Mouse (Mus musculus): ENCODE measurements around the gene Gvin1. TPM values are rescaled to one million over a fixed set of nuclear protein-coding genes. Genes with fewer than 3 reads are reported as not detected.
"Not testable (repeated sequence)": the region's sequence is repeated elsewhere in the genome, so short reads cannot be mapped to it uniquely, and the experiment has no call there.

Gene Gvin1
- polyA plus RNA-seq (2015; fragmentation: Nextera tagmentation; extraction: Ambion mirVana), result 0.11 TPM in 1 of 2 replicates, not detected in the other

DNA sequence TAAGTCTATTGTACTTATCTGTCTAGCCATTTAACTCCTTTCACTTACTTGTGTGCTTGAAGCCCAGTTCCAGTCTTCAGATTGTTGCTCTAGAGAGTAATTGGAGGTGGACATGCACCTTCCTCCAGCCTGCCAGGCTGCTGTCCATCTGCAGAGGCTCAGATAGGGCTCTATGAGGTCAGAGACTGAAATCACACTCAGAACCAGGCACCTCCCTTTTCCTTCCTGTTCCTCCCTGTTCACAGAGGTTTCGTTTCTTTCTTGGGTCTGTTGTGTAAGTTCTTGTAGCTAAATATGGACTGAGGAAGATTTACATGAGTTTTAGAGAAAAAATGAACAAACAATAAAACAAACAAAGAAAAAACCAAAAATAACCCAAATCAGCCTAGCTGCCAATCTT is at the start of gene Gvin1:
Gvin1 (minus strand) TSS at position 150 of the 400 bp plus-strand sequence.
- not testable (repeated sequence) for ATAC-seq (replicated peaks); H3K4me1 ChIP-seq; H3K9ac ChIP-seq; H3K27ac ChIP-seq; H3K9me3 ChIP-seq; H3K36me3 ChIP-seq (replicated peaks); H3K4me2 ChIP-seq; H3K27me3 ChIP-seq (replicated peaks); H3K4me3 ChIP-seq
- WGBS, result 72% methylated on average over 1 of the region's 1 CpGs

DNA sequence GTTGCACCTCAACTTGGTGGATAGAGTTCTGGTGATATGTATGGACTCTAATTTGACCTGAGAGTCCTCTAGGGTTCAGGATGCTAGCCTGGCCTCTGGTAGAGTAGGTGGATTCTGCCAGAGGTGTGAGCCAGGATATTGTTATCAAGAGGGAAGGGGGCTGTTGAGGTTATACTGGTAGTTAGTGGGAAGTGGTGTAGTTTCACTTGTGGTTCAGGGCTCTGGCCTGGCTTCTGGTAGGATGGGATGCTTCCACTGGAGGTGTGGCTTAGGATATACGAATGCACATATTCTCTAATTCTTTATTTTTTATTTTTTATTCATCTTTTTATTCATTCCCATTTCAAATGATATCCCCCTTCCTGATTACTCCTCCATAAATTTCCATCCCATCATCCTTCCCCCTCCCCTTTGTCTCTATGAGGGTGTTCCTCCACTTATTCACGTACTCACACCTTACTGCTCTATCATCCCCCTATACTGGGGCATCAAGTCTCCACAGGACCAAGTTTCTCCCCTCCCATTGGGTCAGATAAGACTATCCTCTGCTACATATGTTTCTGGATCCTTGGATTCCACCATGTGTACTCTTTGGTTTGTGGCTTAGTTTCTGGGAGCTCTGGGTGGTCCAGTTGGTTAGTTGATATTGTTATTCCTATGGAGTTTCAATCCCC is 36.9 kb upstream of the Gvin1 start:
- ATAC-seq (replicated peaks), result no peak
- Histone ChIP-seq H3K4me1 (no peaks in the 10 kb centered on the region), H3K36me3 (replicated peaks) (no peaks in the 10 kb centered on the region), H3K9me3 (peaks cover 5% of the 10 kb centered on the region; the same call in 1 of the 2 replicates), H3K27ac (no peak overlapping the region), H3K9ac (no peak overlapping the region), H3K4me2 (no peak overlapping the region), H3K27me3 (replicated peaks) (no peaks in the 10 kb centered on the region), H3K4me3 (no peak overlapping the region)
- 79% methylated on average over 2 of the region's 2 CpGs for WGBS

DNA sequence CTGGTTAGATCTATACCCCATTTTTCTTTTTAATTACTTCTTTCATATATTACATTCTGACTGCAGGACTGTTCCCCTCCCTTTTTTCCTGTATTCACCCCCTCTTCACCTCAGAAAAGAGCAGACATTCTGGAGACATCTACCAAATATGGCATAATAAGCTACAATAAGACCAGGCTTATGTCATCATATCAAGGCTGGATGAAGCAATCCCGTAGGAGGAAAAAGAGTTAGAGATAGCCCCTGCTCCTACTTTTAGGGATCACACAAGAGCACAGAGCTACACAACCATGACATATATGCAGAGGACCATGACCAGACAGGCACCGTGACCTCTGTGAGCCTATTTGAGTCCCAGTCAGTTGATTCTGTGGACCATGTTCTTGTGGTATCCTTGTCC is 33.8 kb upstream of the Gvin1 start:
- ATAC-seq (replicated peaks), result no peak
- no peak overlapping the region for H3K9ac ChIP-seq
- WGBS, result 90% methylated on average over 2 of the region's 2 CpGs
- H3K4me2 ChIP-seq, result no peak overlapping the region
- no peaks in the 10 kb centered on the region for H3K4me1 ChIP-seq
- peaks cover 5% of the 10 kb centered on the region; the same call in 1 of the 2 replicates for H3K9me3 ChIP-seq
- no peak overlapping the region for H3K27ac ChIP-seq
- no peaks in the 10 kb centered on the region for H3K27me3 ChIP-seq (replicated peaks)
- H3K4me3 ChIP-seq, result no peak overlapping the region
- no peaks in the 10 kb centered on the region for H3K36me3 ChIP-seq (replicated peaks)

DNA sequence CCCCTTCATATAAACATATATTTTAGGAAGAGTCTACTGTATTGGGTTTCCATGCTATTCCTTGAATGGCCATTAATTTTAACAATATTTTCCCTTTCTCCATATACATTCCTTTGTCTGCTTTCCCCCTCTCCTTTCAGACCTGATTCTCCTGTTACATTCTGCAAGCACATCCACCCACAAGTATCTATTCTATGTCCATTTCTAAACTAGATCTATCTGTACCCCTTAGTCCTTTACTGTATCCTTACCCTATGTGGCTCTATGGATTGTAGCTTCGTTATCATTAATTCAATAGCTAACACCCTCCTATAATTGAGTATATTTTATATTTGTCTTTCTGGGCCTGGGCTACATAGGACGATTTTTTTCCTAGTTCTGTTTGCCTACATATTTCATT is 33.1 kb upstream of the Gvin1 start:
- 81% methylated on average over 2 of the region's 2 CpGs for WGBS
- H3K27me3 ChIP-seq (replicated peaks), result no peaks in the 10 kb centered on the region
- no peak overlapping the region for H3K4me2 ChIP-seq
- H3K36me3 ChIP-seq (replicated peaks), result no peaks in the 10 kb centered on the region
- ATAC-seq (replicated peaks), result no peak
- H3K9ac ChIP-seq, result no peak overlapping the region
- H3K4me1 ChIP-seq, result no peaks in the 10 kb centered on the region
- peaks cover 5% of the 10 kb centered on the region; the same call in 1 of the 2 replicates for H3K9me3 ChIP-seq
- no peak overlapping the region for H3K4me3 ChIP-seq
- H3K27ac ChIP-seq, result no peak overlapping the region

DNA sequence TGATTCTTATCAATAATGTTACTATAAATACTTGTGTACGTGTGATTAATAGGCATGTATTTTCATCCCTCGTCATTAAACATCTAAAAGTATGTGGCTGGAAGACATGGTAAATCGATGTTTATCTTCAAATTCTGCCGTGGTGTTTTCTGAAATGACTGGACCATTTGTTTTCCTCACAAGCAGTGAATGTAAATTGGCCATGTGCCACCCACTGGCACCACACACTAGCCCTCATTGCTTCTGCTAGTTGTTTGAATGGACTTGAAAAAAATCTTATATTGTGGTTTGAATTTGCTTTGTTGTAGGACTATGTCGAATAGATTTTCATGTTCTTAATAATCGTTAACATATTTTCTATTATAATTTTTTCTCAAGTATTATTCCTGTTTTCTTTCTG is 30.5 kb upstream of the Gvin1 start:
- ATAC-seq (replicated peaks), result no peak
- Histone ChIP-seq H3K4me2 (no peak overlapping the region), H3K9ac (no peak overlapping the region), H3K4me1 (no peaks in the 10 kb centered on the region), H3K4me3 (no peak overlapping the region), H3K9me3 (0 out of 2 replicates have a peak, but pooled peaks cover 3% of the 10 kb centered on the region), H3K27me3 (replicated peaks) (no peaks in the 10 kb centered on the region), H3K36me3 (replicated peaks) (no peaks in the 10 kb centered on the region), H3K27ac (no peak overlapping the region)
- WGBS, result 87% methylated on average over 6 of the region's 6 CpGs

DNA sequence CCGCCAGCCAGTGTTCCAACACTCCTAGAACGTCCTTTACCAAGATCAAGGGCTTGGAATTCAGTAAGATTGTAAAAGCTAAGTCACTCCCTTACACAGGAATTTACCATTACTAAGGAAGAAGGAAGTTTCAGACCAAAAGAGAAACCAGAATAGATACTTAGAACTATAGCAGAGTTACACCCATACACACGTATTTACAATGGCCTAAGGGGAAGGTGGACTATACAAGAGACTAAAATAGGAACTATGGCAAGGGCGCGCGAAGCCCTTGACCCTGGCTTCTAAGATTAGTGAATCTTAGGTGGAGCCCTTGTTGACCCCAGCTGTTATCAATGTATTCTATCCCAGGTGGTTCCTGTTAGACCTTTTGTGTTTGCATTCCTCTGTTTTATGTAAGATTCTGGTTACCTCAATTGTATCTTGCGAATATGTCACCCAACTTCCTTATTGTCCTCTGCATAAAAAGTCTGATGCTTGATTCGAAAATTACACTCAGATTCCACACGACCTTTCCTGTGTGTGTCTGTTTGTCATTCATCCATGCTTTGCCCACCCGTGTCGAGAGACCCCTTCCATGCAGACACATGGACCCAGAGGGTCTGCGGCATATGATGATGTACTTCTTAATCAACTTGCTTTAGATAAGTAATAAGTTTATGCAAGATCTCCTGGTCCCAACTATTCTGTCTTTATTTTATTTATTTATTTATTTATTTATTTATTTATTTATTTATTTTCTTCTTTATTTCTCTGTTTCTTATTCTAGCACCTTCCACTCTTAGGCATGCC is 25.6 kb upstream of the Gvin1 start:
- H3K4me1 ChIP-seq; H3K9ac ChIP-seq; H3K4me3 ChIP-seq; H3K36me3 ChIP-seq (replicated peaks); H3K9me3 ChIP-seq; H3K4me2 ChIP-seq; H3K27ac ChIP-seq; ATAC-seq (replicated peaks); H3K27me3 ChIP-seq (replicated peaks): not testable (repeated sequence)
- 91% methylated on average over 12 of the region's 12 CpGs for WGBS

DNA sequence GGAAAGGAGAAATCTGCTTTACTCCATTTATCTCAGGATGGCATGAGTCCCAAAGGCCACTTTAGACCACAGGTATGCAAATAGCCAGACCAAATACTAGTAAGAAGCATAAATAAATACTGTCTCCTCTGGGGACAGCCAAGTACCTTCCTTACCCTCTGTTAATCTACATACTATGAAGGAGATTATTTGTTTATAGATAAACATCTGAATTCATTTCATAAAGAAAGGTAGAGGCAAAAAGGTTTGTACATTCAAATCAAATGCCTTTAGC is 22.0 kb upstream of the Gvin1 start:
- no peaks in the 10 kb centered on the region for H3K27me3 ChIP-seq (replicated peaks)
- ATAC-seq (replicated peaks), result no peak
- 0 out of 2 replicates have a peak, but pooled peaks cover 5% of the 10 kb centered on the region for H3K9me3 ChIP-seq
- no peak overlapping the region for H3K4me3 ChIP-seq
- H3K4me1 ChIP-seq, result no peaks in the 10 kb centered on the region
- H3K4me2 ChIP-seq, result no peak overlapping the region
- no peak overlapping the region for H3K27ac ChIP-seq
- H3K9ac ChIP-seq, result no peak overlapping the region
- H3K36me3 ChIP-seq (replicated peaks), result no peaks in the 10 kb centered on the region

DNA sequence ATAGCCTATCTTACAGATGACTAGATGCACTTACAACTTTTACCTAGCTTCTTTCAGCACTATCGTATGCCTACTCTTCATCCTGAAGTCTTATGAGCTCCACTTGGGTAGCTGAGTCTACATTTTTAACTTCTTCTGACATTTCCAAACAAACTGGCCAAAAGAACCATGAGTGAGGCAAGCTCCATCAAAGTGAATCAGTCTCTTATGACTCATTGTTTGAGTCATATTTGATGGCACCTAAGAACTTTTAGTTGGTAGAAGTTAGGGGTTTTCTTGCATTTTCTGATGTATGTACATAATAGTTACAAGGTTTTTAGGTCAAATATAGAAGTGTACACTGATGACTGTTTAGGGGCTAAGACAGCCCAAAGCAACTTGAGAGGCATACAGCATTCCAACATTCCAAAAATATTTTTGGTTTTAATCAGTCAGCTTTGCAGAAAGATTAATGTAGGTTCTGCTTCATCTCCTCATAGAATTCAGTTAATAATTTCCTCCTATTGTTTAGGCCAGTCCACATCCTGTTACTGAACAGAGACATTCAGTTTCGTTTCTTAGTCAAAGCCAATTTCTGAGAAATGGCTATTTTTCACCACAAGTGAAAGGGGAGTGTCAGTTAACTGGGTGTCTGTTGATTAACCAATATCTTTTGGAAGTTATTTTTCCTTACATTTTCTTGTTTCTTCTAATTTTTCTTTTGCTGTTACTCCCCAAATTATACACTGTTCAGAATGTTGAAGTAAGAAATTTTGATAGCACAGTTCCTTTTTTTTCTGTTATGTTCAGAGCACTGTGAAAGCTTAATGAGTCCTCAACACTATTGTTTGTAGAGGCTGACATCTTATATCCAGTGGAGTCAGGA is 21.4 kb upstream of the Gvin1 start:
- 0 out of 2 replicates have a peak, but pooled peaks cover 5% of the 10 kb centered on the region for H3K9me3 ChIP-seq
- ATAC-seq (replicated peaks), result no peak
- no peak overlapping the region for H3K4me3 ChIP-seq
- no peaks in the 10 kb centered on the region for H3K36me3 ChIP-seq (replicated peaks)
- H3K4me2 ChIP-seq, result no peak overlapping the region
- H3K27me3 ChIP-seq (replicated peaks), result no peaks in the 10 kb centered on the region
- no peaks in the 10 kb centered on the region for H3K4me1 ChIP-seq
- H3K27ac ChIP-seq, result no peak overlapping the region
- WGBS, result 72% methylated on average over 2 of the region's 2 CpGs
- no peak overlapping the region for H3K9ac ChIP-seq

DNA sequence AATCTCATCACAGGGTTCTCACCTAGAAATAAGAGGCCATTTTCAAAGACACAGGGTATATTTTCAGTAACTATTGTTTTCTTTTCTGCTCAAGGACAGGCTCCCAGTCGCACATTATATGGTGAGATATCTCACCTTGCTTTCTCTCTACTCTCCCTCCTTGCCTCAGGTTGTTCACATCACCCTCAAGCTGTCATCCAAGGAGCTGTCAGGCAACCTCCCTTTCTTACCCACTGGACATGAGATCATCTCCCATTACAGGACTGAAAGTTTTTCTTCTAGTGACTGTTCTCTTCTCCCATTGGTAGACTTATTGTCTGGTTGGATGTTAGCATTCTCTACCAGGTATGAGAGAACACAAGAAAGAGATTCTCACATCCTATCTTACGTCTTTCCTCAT is 20.5 kb upstream of the Gvin1 start:
- no peak overlapping the region for H3K9ac ChIP-seq
- H3K27ac ChIP-seq, result no peak overlapping the region
- H3K4me2 ChIP-seq, result no peak overlapping the region
- WGBS, result 78% methylated on average over 2 of the region's 2 CpGs
- H3K36me3 ChIP-seq (replicated peaks), result no peaks in the 10 kb centered on the region
- H3K27me3 ChIP-seq (replicated peaks), result no peaks in the 10 kb centered on the region
- H3K4me1 ChIP-seq, result no peaks in the 10 kb centered on the region
- 0 out of 2 replicates have a peak, but pooled peaks cover 5% of the 10 kb centered on the region for H3K9me3 ChIP-seq
- no peak overlapping the region for H3K4me3 ChIP-seq
- no peak for ATAC-seq (replicated peaks)

DNA sequence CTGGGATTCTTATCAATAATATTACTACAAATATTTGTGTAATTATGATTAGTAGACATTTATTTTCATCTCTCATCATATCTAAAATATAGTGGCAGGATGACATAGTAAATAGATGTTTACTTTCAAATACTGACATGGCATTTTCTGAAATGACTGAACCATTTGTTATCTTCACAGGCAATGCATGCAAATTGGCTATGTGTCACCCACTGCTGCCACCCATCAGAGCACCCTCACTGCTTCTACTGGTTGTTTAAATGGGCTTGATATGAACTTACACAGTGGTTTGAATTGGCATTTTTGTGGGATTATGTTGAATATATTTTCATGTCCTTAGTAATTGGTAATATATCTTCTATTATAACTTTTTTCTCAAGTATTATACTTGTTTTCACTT is 784 bp upstream of the Gvin1 start:
- not testable (repeated sequence) for H3K4me2 ChIP-seq; H3K27ac ChIP-seq; H3K27me3 ChIP-seq (replicated peaks); H3K4me1 ChIP-seq; H3K9me3 ChIP-seq; H3K9ac ChIP-seq; H3K4me3 ChIP-seq; H3K36me3 ChIP-seq (replicated peaks); ATAC-seq (replicated peaks)

DNA sequence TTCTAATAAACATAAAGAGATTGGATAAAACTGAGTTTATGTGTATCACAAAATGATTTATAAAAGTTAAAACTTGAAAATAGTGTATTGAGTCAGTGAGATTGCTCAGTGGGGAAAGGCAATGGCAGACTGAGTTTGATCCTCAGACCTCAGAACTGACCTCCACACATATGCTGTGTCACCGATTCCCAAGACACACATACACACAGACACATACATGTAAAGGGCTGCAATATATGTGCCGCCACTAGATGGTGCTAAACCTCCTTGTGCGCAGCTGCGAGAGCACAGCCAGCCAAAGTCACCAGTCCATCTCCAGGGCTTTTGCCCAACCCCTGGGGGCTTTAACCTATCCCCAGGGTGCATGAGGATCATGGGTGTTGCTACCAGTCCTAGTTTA is 1.4 kb downstream of the Gvin1 start:
- WGBS, result no CpG with 5 or more reads among the region's 4 CpGs
- ATAC-seq (replicated peaks), result not testable (repeated sequence)

DNA sequence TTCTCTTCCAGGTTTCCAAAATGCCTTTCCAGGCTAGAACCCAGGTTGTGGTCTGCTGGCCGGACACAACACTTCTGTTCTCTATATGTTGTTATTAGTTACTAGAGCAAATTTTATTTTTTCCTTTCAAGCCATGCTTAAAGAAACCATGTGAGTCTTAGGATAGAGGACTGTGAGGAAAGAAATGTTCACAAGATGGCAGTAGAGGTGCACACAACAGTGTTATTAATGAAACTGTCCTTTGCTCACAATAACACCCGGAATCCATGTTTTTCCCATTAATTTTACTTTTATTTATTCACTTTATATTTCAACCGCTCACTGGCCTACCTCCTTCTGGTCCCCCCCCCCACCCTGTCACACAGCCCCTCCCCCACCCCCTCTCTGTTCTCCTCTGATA is 8.5 kb downstream of the Gvin1 start:
- H3K4me1 ChIP-seq; H3K9ac ChIP-seq; H3K27ac ChIP-seq; H3K4me3 ChIP-seq; H3K9me3 ChIP-seq; ATAC-seq (replicated peaks); H3K4me2 ChIP-seq; H3K36me3 ChIP-seq (replicated peaks); H3K27me3 ChIP-seq (replicated peaks): not testable (repeated sequence)
- 89% methylated on average over 2 of the region's 3 CpGs for WGBS

More for the DNA sequence above, 1.4 kb downstream of the Gvin1 start:
- H3K27ac ChIP-seq; H3K36me3 ChIP-seq (replicated peaks); H3K9ac ChIP-seq; H3K27me3 ChIP-seq (replicated peaks); H3K4me1 ChIP-seq; H3K9me3 ChIP-seq; H3K4me3 ChIP-seq; H3K4me2 ChIP-seq: not testable (repeated sequence)

Measured in midbrain, embryonic 15.5 days (tissue).